In genomic region chr6:85403039-85403438, GRCm38 (mm10) we compare ENCODE assay signal across 35 mouse cellular contexts. TPM values are rescaled to one million over a fixed set of nuclear protein-coding genes. Genes with fewer than 3 reads are reported as not detected.
DNase-seq lines count a peak whose midpoint lies in the region; ATAC-seq and TF ChIP-seq lines count a peak whose summit lies in the region.
"Had no signal": no experiment of that assay in that cellular context is flagged by ENCODE, and none has a peak within 500 bp of the region (broad histone marks: within the 10 kb centered on the region; RNA-seq: fewer than 3 reads in every experiment).

No protein-coding gene starts in this region.

- peaks cover 29% of the 10 kb centered on the region for H3K27me3 ChIP-seq in hindbrain, embryonic 13.5 days
- peaks cover 6% of the 10 kb centered on the region for H3K27me3 ChIP-seq in hindbrain, embryonic 16.5 days (replicated peaks; ENCODE audit: control insufficient read depth, insufficient read depth, low read length)
- peaks cover 3% of the 10 kb centered on the region for H3K27me3 ChIP-seq in midbrain, embryonic 11.5 days (ENCODE audit: control insufficient read depth, insufficient read depth, low read length)

- H3K9ac ChIP-seq in hindbrain, embryonic 13.5 days = no peak overlapping the region
- no peak overlapping the region for H3K9ac ChIP-seq in hindbrain, embryonic 16.5 days (ENCODE audit: low read depth, low read length)
- no peak overlapping the region for H3K9ac ChIP-seq in midbrain, embryonic 11.5 days (ENCODE audit: low read length)
- H3K9ac ChIP-seq: kidney, embryonic 15.5 days; liver, embryonic 14.5 days; lung, embryonic 15.5 days; stomach, embryonic 15.5 days had no signal

- no peaks in the 10 kb centered on the region for H3K9me3 ChIP-seq in hindbrain, embryonic 13.5 days
- H3K9me3 ChIP-seq in hindbrain, embryonic 16.5 days (ENCODE audit: control insufficient read depth, low read length) = no peaks in the 10 kb centered on the region
- H3K9me3 ChIP-seq in midbrain, embryonic 11.5 days (ENCODE audit: control insufficient read depth, low read length) = no peaks in the 10 kb centered on the region
- H3K9me3 ChIP-seq: kidney, embryonic 15.5 days; lung, embryonic 15.5 days; stomach, embryonic 15.5 days had no signal

- TF ChIP-seq CTCF in brain, embryonic 14.5 days (IDR thresholded peaks at IDR 0.05; ENCODE audit: borderline replicate concordance, extremely low read depth, insufficient read depth, insufficient read length) = no peak

- peak; percentile 53 for DNase-seq in Muller cell, postnatal 12 days (ENCODE audit: inconsistent ontology term)
- DNase-seq in brain, embryonic 14.5 days (ENCODE audit: low read depth) = peak; percentile 59
- DNase-seq in midbrain, embryonic 11.5 days (ENCODE audit: low spot score, missing footprints) = peak; percentile 79
- DNase-seq in liver = no peak
- no peak for DNase-seq in lung, postnatal 14 days
- no peak for DNase-seq in layer of hippocampus, postnatal 36 days
- DNase-seq: adrenal gland, postnatal 14 days; cerebellum, postnatal 10 days; kidney, postnatal 36 days; layer of hippocampus, adult 9-11 months; lung, postnatal 4 days; right cerebral cortex, adult 18-20 months; right cerebral cortex, postnatal 4 days; thymus, postnatal 25 days had no signal

- no peaks in the 10 kb centered on the region for H3K36me3 ChIP-seq in hindbrain, embryonic 13.5 days
- no peaks in the 10 kb centered on the region for H3K36me3 ChIP-seq in hindbrain, embryonic 16.5 days (ENCODE audit: control insufficient read depth, insufficient read depth, low read length)
- no peaks in the 10 kb centered on the region for H3K36me3 ChIP-seq in midbrain, embryonic 11.5 days (ENCODE audit: control insufficient read depth, insufficient read depth, low read length)
- H3K36me3 ChIP-seq: kidney, embryonic 15.5 days; lung, embryonic 15.5 days; stomach, embryonic 15.5 days had no signal

- ATAC-seq in hindbrain, embryonic 13.5 days (ENCODE audit: low FRiP score) = no peak
- no peak for ATAC-seq in hindbrain, embryonic 16.5 days
- ATAC-seq in midbrain, embryonic 11.5 days (ENCODE audit: low FRiP score) = no peak
- ATAC-seq: hindbrain, postnatal 0 days; intestine, embryonic 16.5 days had no signal

- H3K4me3 ChIP-seq in hindbrain, embryonic 13.5 days = no peak overlapping the region
- H3K4me3 ChIP-seq in hindbrain, embryonic 16.5 days (ENCODE audit: low read length) = no peak overlapping the region
- H3K4me3 ChIP-seq in midbrain, embryonic 11.5 days (ENCODE audit: low read depth, low read length) = no peak overlapping the region
- H3K4me3 ChIP-seq: kidney, embryonic 15.5 days; left cerebral cortex, adult 2 months; lung, embryonic 15.5 days; myocyte; stomach, embryonic 15.5 days had no signal

- no peak for TF ChIP-seq POLR2A in brain, embryonic 14.5 days (IDR thresholded peaks at IDR 0.05; ENCODE audit: borderline replicate concordance, extremely low read depth, insufficient read depth, insufficient read length, poor library complexity, severe bottlenecking)

- H3K27ac ChIP-seq in hindbrain, embryonic 13.5 days = peak overlapping the region; percentile 55; the same call in 1 of the 2 replicates
- no peak overlapping the region for H3K27ac ChIP-seq in hindbrain, embryonic 16.5 days (ENCODE audit: low read depth, low read length)
- no peak overlapping the region for H3K27ac ChIP-seq in midbrain, embryonic 11.5 days (ENCODE audit: low read depth, low read length)
- H3K27ac ChIP-seq: hindbrain, postnatal 0 days; kidney, embryonic 15.5 days; liver, embryonic 14.5 days; lung, embryonic 15.5 days; stomach, embryonic 15.5 days had no signal

- WGBS in hindbrain, embryonic 13.5 days = 70% methylated on average over 10 of the region's 10 CpGs
- WGBS in hindbrain, embryonic 16.5 days = 62% methylated on average over 10 of the region's 10 CpGs
- WGBS in midbrain, embryonic 11.5 days = 82% methylated on average over 10 of the region's 10 CpGs

- H3K4me2 ChIP-seq in hindbrain, embryonic 13.5 days = no peak overlapping the region
- H3K4me2 ChIP-seq in hindbrain, embryonic 16.5 days (ENCODE audit: low read length) = no peak overlapping the region
- no peak overlapping the region for H3K4me2 ChIP-seq in midbrain, embryonic 11.5 days
- H3K4me2 ChIP-seq: heart, embryonic 11.5 days; kidney, embryonic 15.5 days; lung, embryonic 15.5 days; stomach, embryonic 15.5 days had no signal

- H3K4me1 ChIP-seq in hindbrain, embryonic 13.5 days (replicated peaks) = no peaks in the 10 kb centered on the region
- H3K4me1 ChIP-seq in hindbrain, embryonic 16.5 days (ENCODE audit: control insufficient read depth, insufficient read depth, low read depth, low read length) = no peaks in the 10 kb centered on the region
- H3K4me1 ChIP-seq in midbrain, embryonic 11.5 days (ENCODE audit: control insufficient read depth, insufficient read depth, low read length) = no peaks in the 10 kb centered on the region
- H3K4me1 ChIP-seq: lung, embryonic 15.5 days; stomach, embryonic 15.5 days had no signal

RNA-seq across cellular contexts. Expression of gene Noto, which starts 20.6 kb away (rescaled TPM):
- not detected in 2 replicates for polyA plus RNA-seq in hindbrain, embryonic 13.5 days (2015; fragmentation: Nextera tagmentation; extraction: Ambion mirVana)
- polyA plus RNA-seq in hindbrain, embryonic 16.5 days (2015; fragmentation: Nextera tagmentation; extraction: Ambion mirVana) = not detected in 2 replicates
- polyA plus RNA-seq in brain, embryonic 14.5 days (2012; rRNA removed) = not detected in 2 replicates
- polyA plus RNA-seq in midbrain, embryonic 11.5 days (2014; fragmentation: Nextera tagmentation; extraction: Ambion mirVana) = not detected in 2 replicates
- total RNA-seq in layer of hippocampus, postnatal 36 days (2021) = not detected
- total RNA-seq: adrenal gland, postnatal 14 days; gastrocnemius, adult 8-10 months; heart, postnatal 14 days; hindbrain, postnatal 0 days; left cerebral cortex, adult 2 months; left cerebral cortex, postnatal 36 days; megakaryocyte-erythroid progenitor cell, adult 5-6 weeks had no signal
- polyA plus RNA-seq: C2C12; cortical plate, adult 2 months; embryonic facial prominence, embryonic 11.5 days; gonadal fat pad, adult 2 months; heart, embryonic 11.5 days; hindbrain, postnatal 0 days; intestine, embryonic 16.5 days; kidney, embryonic 15.5 days; limb, embryonic 14.5 days; liver, embryonic 14.5 days; myocyte; neural tube, embryonic 14.5 days; stomach, embryonic 15.5 days had no signal

RNA-seq across cellular contexts. Expression of gene Rab11fip5, which starts 28.6 kb away (rescaled TPM):
- polyA plus RNA-seq in hindbrain, embryonic 13.5 days (2015; fragmentation: Nextera tagmentation; extraction: Ambion mirVana) = 13.7 and 14.8 TPM in 2 replicates
- polyA plus RNA-seq in hindbrain, embryonic 16.5 days (2015; fragmentation: Nextera tagmentation; extraction: Ambion mirVana) = 24.3 and 28.6 TPM in 2 replicates
- 14.8 and 23.1 TPM in 2 replicates for polyA plus RNA-seq in brain, embryonic 14.5 days (2012; rRNA removed)
- 4.2 and 4.7 TPM in 2 replicates for polyA plus RNA-seq in midbrain, embryonic 11.5 days (2014; fragmentation: Nextera tagmentation; extraction: Ambion mirVana)
- total RNA-seq in layer of hippocampus, postnatal 36 days (2021) = 10 to 100 TPM; 49.1 to 52.6 TPM

RNA-seq across cellular contexts. Expression of gene Smyd5, which starts 28.8 kb away (rescaled TPM):
- polyA plus RNA-seq in hindbrain, embryonic 13.5 days (2015; fragmentation: Nextera tagmentation; extraction: Ambion mirVana) = 58.4 and 59.0 TPM in 2 replicates
- polyA plus RNA-seq in hindbrain, embryonic 16.5 days (2015; fragmentation: Nextera tagmentation; extraction: Ambion mirVana) = 81.4 and 82.8 TPM in 2 replicates
- polyA plus RNA-seq in brain, embryonic 14.5 days (2012; rRNA removed) = 65.3 and 67.0 TPM in 2 replicates
- 52.1 and 52.6 TPM in 2 replicates for polyA plus RNA-seq in midbrain, embryonic 11.5 days (2014; fragmentation: Nextera tagmentation; extraction: Ambion mirVana)
- total RNA-seq in layer of hippocampus, postnatal 36 days (2021) = 10 to 100 TPM; 42.3 to 42.9 TPM

RNA-seq across cellular contexts. Expression of gene Cct7, which starts 48.3 kb away (rescaled TPM):
- polyA plus RNA-seq in hindbrain, embryonic 13.5 days (2015; fragmentation: Nextera tagmentation; extraction: Ambion mirVana) = 601 and 603 TPM in 2 replicates
- polyA plus RNA-seq in hindbrain, embryonic 16.5 days (2015; fragmentation: Nextera tagmentation; extraction: Ambion mirVana) = 561 TPM in 2 replicates
- polyA plus RNA-seq in brain, embryonic 14.5 days (2012; rRNA removed) = 313 and 319 TPM in 2 replicates
- 666 and 672 TPM in 2 replicates for polyA plus RNA-seq in midbrain, embryonic 11.5 days (2014; fragmentation: Nextera tagmentation; extraction: Ambion mirVana)
- 100 to 1,000 TPM; 225 to 226 TPM for total RNA-seq in layer of hippocampus, postnatal 36 days (2021)

RNA-seq across cellular contexts. Expression of gene Pradc1, which starts 48.7 kb away (rescaled TPM):
- polyA plus RNA-seq in hindbrain, embryonic 13.5 days (2015; fragmentation: Nextera tagmentation; extraction: Ambion mirVana) = 20.2 and 22.7 TPM in 2 replicates
- 33.2 and 34.9 TPM in 2 replicates for polyA plus RNA-seq in hindbrain, embryonic 16.5 days (2015; fragmentation: Nextera tagmentation; extraction: Ambion mirVana)
- 16.7 and 22.8 TPM in 2 replicates for polyA plus RNA-seq in brain, embryonic 14.5 days (2012; rRNA removed)
- polyA plus RNA-seq in midbrain, embryonic 11.5 days (2014; fragmentation: Nextera tagmentation; extraction: Ambion mirVana) = 24.6 and 29.4 TPM in 2 replicates
- total RNA-seq in layer of hippocampus, postnatal 36 days (2021) = 10 to 100 TPM; 14.1 to 16.0 TPM

Comparison
In these comparisons a context has a peak if more than half of its experiments do, and no peak if none do; other contexts are left out.
1. DNase-seq: peak in Muller cell, postnatal 12 days (single experiment), brain, embryonic 14.5 days (single experiment) and midbrain, embryonic 11.5 days (single experiment); none in liver (single experiment), lung, postnatal 14 days (single experiment) and layer of hippocampus, postnatal 36 days (0 of 2).